Mouse (Mus musculus): ENCODE data around the gene Padi4.

- no peak for TF ChIP-seq MAFK (IDR thresholded peaks at IDR 0.05; ENCODE audit: insufficient read depth, low read depth, low read length)
- TF ChIP-seq ZC3H11A (IDR thresholded peaks at IDR 0.05; ENCODE audit: borderline replicate concordance, low read depth, low read length), result peak; percentile 34; the same call in 1 of the 2 replicates
- TF ChIP-seq ZNF384 (IDR thresholded peaks at IDR 0.05; ENCODE audit: low read depth, low read length), result no peak
- TF ChIP-seq HCFC1 (IDR thresholded peaks at IDR 0.05; ENCODE audit: borderline replicate concordance, insufficient read depth, low read length), result no peak
- TF ChIP-seq CHD2 (IDR thresholded peaks at IDR 0.05; ENCODE audit: low read depth, low read length), result no peak
These were observed 60.3 kb downstream of the Padi4 start for GRCm38 (mm10) chr4:140713480-140714365.
